Mouse (Mus musculus) spleen, adult 2 months (tissue): ENCODE measurements around the gene Kcnk4.

Source experiments
- CTCF ChIP-seq: fragments of 200-500 bp; IDR thresholded peaks from 2 replicates; pipeline ENCODE4 v1.5.1; 2011; ENCODE audit warnings: mild to moderate bottlenecking, inconsistent platforms; ENCODE audit not compliant: insufficient read depth, insufficient read length, insufficient replicate concordance; ENCODE audit errors: extremely low read depth
- POLR2A ChIP-seq: fragments of 200-500 bp; IDR thresholded peaks from 2 replicates; pipeline ENCODE4 v1.6.1; 2011; ENCODE audit warnings: low read depth, low read length, inconsistent platforms

GRCm38 (mm10) chr19:6932018-6932417 lies 2.3 kb downstream of the Kcnk4 start:
- TF ChIP-seq CTCF (no peak), POLR2A (no peak)
